9 mouse cellular contexts compared by ENCODE assay signal in the genomic region with DNA sequence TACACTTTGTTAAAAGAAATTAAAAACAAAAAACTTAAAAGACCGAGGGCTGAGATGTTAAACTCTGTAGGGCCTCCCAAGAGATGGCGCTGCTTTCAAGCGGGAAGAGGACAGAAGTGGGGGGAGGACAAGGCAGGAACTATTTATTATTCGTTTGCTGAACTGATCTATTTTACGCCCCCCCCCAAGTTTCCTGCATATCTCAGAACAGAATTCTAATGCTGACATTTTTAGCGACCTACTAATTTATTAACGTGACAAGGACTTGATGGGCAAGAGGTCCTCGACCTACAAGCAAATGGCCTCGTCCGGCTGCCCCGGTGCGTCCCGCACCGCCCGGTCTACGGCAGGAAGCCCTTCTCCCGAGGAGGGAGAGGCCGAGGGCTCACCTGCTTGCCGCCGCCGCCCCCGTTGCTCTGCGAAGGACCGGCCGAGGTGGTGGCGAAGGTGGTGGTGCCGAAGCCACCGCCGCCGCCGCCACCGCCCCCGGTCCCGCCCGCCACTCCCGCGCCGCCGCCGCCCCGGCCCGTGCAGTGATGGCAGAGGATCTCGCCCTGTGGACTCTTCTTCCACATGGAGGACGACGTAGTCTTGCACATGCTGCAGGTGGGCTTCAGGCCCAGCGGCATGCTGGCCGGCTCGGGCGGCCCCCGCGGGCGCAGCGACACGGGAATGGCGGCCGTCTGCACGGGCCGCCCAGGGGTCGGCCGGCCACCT. TPM values are rescaled to one million over a fixed set of nuclear protein-coding genes. Genes with fewer than 3 reads are reported as not detected.
A peak's percentile ranks its signal among the peaks of the same experiment; 100 is the strongest.
DNase-seq lines count a peak whose midpoint lies in the region; ATAC-seq and TF ChIP-seq lines count a peak whose summit lies in the region.
"Had no signal": no experiment of that assay in that cellular context is flagged by ENCODE, and none has a peak within 500 bp of the region (broad histone marks: within the 10 kb centered on the region; RNA-seq: fewer than 3 reads in every experiment).

No protein-coding gene starts in this region.

- peaks cover 2% of the 10 kb centered on the region for H3K4me1 ChIP-seq in heart, adult 2 months (ENCODE audit: control insufficient read depth, insufficient read depth, low read length)
- H3K4me1 ChIP-seq in liver, embryonic 12.5 days, result peaks cover 34% of the 10 kb centered on the region
- H3K4me1 ChIP-seq in stomach, embryonic 15.5 days, result peaks cover 7% of the 10 kb centered on the region; the same call in 1 of the 2 replicates

- under 1% methylated on average over 56 of the region's 60 CpGs for WGBS in heart, adult 2 months
- WGBS in liver, embryonic 12.5 days (ENCODE audit: insufficient replicate concordance), result 0% methylated on average over 41 of the region's 60 CpGs
- WGBS in stomach, embryonic 15.5 days, result under 1% methylated on average over 56 of the region's 60 CpGs

- DNase-seq in B cell, adult 2 months, result peak; percentile 57 to 58
- DNase-seq in adrenal gland, adult 2 months, result peak; percentile 73
- peak; percentile 36 for DNase-seq in embryo, embryonic 11.5 days (ENCODE audit: low read depth, low spot score)
- DNase-seq in heart, adult 2 months, result peak; percentile 53 to 59
- peak; percentile 32 to 48 for DNase-seq in kidney, adult 8-10 months
- peak; percentile 77 for DNase-seq in naive thymus-derived CD4-positive, alpha-beta T cell, adult 2 months (ENCODE audit: low read depth)

- H3K27me3 ChIP-seq in heart, adult 2 months (ENCODE audit: control insufficient read depth, insufficient read depth, low read length), result no peaks in the 10 kb centered on the region
- no peaks in the 10 kb centered on the region for H3K27me3 ChIP-seq in liver, embryonic 12.5 days (replicated peaks)
- H3K27me3 ChIP-seq in stomach, embryonic 15.5 days (replicated peaks), result no peaks in the 10 kb centered on the region

- no peaks in the 10 kb centered on the region for H3K79me2 ChIP-seq in heart, adult 2 months (replicated peaks; ENCODE audit: control insufficient read depth, insufficient read depth, low read length)

- H3K4me2 ChIP-seq in liver, embryonic 12.5 days, result peak overlapping the region; percentile 75
- peak overlapping the region; percentile 64 for H3K4me2 ChIP-seq in stomach, embryonic 15.5 days

- H3K9ac ChIP-seq in heart, adult 2 months (ENCODE audit: low read depth, low read length), result peak overlapping the region; percentile 94
- peak overlapping the region; percentile 95 for H3K9ac ChIP-seq in liver, embryonic 12.5 days
- peak overlapping the region; percentile 80 for H3K9ac ChIP-seq in stomach, embryonic 15.5 days

- peak overlapping the region; percentile 91 for H3K27ac ChIP-seq in heart, adult 2 months
- H3K27ac ChIP-seq in liver, embryonic 12.5 days, result peak overlapping the region; percentile 97
- H3K27ac ChIP-seq in stomach, embryonic 15.5 days, result peak overlapping the region; percentile 96

- peak; percentile 78 for TF ChIP-seq CTCF in heart, adult 2 months (IDR thresholded peaks at IDR 0.05)

- peaks cover 4% of the 10 kb centered on the region for H3K36me3 ChIP-seq in heart, adult 2 months (ENCODE audit: control insufficient read depth, insufficient read depth, low read length)
- H3K36me3 ChIP-seq in liver, embryonic 12.5 days, result peaks cover 34% of the 10 kb centered on the region
- H3K36me3 ChIP-seq in stomach, embryonic 15.5 days, result peaks cover 9% of the 10 kb centered on the region

- H3K4me3 ChIP-seq in heart, adult 2 months, result peak overlapping the region; percentile 94
- H3K4me3 ChIP-seq in liver, embryonic 12.5 days, result peak overlapping the region; percentile 98
- peak overlapping the region; percentile 98 for H3K4me3 ChIP-seq in stomach, embryonic 15.5 days (replicated peaks)

- H3K9me3 ChIP-seq in liver, embryonic 12.5 days (replicated peaks), result no peaks in the 10 kb centered on the region
- H3K9me3 ChIP-seq in stomach, embryonic 15.5 days, result no peaks in the 10 kb centered on the region

- intact Hi-C loops in heart, adult 2 months (cut with DNase I), result loop anchor here (2.0 kb wide), 1 partner anchor 156 kb away; the partner anchor contains the start of genes Ankib1 and Krit1

- no peak for TF ChIP-seq POLR2A in heart, adult 2 months (IDR thresholded peaks at IDR 0.05; ENCODE audit: insufficient read depth, low read depth, low read length)

- peak; percentile 72 for ATAC-seq in liver, embryonic 12.5 days
- ATAC-seq in stomach, embryonic 15.5 days (ENCODE audit: insufficient read depth, low FRiP score, low read depth), result peak; percentile 61

- 0 out of 2 replicates have a peak, but pooled peaks have one; percentile 28 for TF ChIP-seq EP300 in heart, adult 2 months (IDR thresholded peaks at IDR 0.05; ENCODE audit: insufficient read depth, low read depth, low read length)

RNA-seq across cellular contexts. Expression of gene Tmbim7, which starts 3.8 kb away (rescaled TPM):
- total RNA-seq in adrenal gland, adult 2 months (2021), result not detected
- not detected in 2 replicates for polyA plus RNA-seq in adrenal gland, adult 2 months (2012; rRNA removed)
- not detected for total RNA-seq in heart, adult 2 months (2021)
- 0.14 and 0.15 TPM in 2 replicates for polyA plus RNA-seq in heart, adult 2 months (2012; rRNA removed)
- not detected in 2 replicates for polyA plus RNA-seq in liver, embryonic 12.5 days (2016; fragmentation: Nextera tagmentation; extraction: Ambion mirVana)
- polyA plus RNA-seq in stomach, embryonic 15.5 days (2015; fragmentation: Nextera tagmentation; extraction: Ambion mirVana), result not detected in 2 replicates
- total RNA-seq: gastrocnemius, postnatal 36 days had no signal

RNA-seq across cellular contexts. Expression of gene Gatad1, which starts 9.8 kb away (rescaled TPM):
- total RNA-seq in adrenal gland, adult 2 months (2021), result 100 to 1,000 TPM; 161 to 197 TPM
- polyA plus RNA-seq in adrenal gland, adult 2 months (2012; rRNA removed), result 93.7 and 114 TPM in 2 replicates
- 10 to 100 TPM; 89.7 to 97.6 TPM for total RNA-seq in heart, adult 2 months (2021)
- polyA plus RNA-seq in heart, adult 2 months (2012; rRNA removed), result 58.8 and 117 TPM in 2 replicates
- polyA plus RNA-seq in liver, embryonic 12.5 days (2016; fragmentation: Nextera tagmentation; extraction: Ambion mirVana), result 43.2 TPM in 2 replicates
- polyA plus RNA-seq in stomach, embryonic 15.5 days (2015; fragmentation: Nextera tagmentation; extraction: Ambion mirVana), result 56.0 and 59.3 TPM in 2 replicates

RNA-seq across cellular contexts. Expression of gene Rbm48, which starts 50.8 kb away (rescaled TPM):
- 1 to 10 TPM; 8.8 to 9.4 TPM for total RNA-seq in adrenal gland, adult 2 months (2021)
- 2.0 and 2.8 TPM in 2 replicates for polyA plus RNA-seq in adrenal gland, adult 2 months (2012; rRNA removed)
- total RNA-seq in heart, adult 2 months (2021), result 1 to 10 TPM; 3.5 to 5.0 TPM
- 2.8 and 5.5 TPM in 2 replicates for polyA plus RNA-seq in heart, adult 2 months (2012; rRNA removed)
- polyA plus RNA-seq in liver, embryonic 12.5 days (2016; fragmentation: Nextera tagmentation; extraction: Ambion mirVana), result 8.4 and 9.0 TPM in 2 replicates
- polyA plus RNA-seq in stomach, embryonic 15.5 days (2015; fragmentation: Nextera tagmentation; extraction: Ambion mirVana), result 10.3 and 10.6 TPM in 2 replicates

RNA-seq across cellular contexts. Expression of gene Pex1, which starts 51.3 kb away (rescaled TPM):
- 10 to 100 TPM; 20.9 to 43.1 TPM for total RNA-seq in adrenal gland, adult 2 months (2021)
- polyA plus RNA-seq in adrenal gland, adult 2 months (2012; rRNA removed), result 6.0 and 8.9 TPM in 2 replicates
- 1 to 10 TPM; 8.8 to 9.3 TPM for total RNA-seq in heart, adult 2 months (2021)
- 5.4 and 7.5 TPM in 2 replicates for polyA plus RNA-seq in heart, adult 2 months (2012; rRNA removed)
- 6.9 and 7.3 TPM in 2 replicates for polyA plus RNA-seq in liver, embryonic 12.5 days (2016; fragmentation: Nextera tagmentation; extraction: Ambion mirVana)
- polyA plus RNA-seq in stomach, embryonic 15.5 days (2015; fragmentation: Nextera tagmentation; extraction: Ambion mirVana), result 12.9 and 16.3 TPM in 2 replicates

Comparison
In these comparisons a context has a peak if more than half of its experiments do, and no peak if none do; other contexts are left out.
1. Peak in every context shown above with its lines: DNase-seq, ATAC-seq, H3K4me3 ChIP-seq and H3K27ac ChIP-seq.